Mouse (Mus musculus): Measurements from ENCODE around the gene Gnat2.
A peak's percentile ranks its signal among the peaks of the same experiment; 100 is the strongest.

Gene Gnat2

DNA sequence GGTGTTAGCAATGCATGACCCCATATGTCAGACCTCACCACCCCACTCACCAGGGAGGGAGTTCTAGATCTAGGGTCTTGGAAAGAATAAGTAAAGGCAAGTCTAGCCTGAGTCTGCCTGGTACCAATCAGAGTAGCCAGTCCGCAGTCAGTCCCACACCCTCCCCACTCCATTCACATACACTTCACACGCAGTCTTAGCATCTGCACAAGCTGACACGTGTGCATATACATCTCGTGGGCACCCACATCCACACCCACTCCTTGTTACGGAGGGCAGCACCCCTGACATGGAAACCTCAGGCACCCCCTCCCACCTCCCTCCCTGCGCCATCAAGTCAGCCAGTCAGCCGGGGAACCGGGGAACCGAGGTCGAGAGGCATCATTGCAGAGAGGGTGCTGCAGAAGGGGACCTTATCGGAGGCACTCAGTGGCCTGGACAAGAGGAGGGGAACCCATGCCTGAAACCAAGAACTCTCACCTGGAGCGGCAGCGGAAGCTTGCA, 7.8 kb upstream of the Gnat2 start:
- peak in 1 of 2 experiments; percentile 43 for DNase-seq (ENCODE audit: low spot score in 2 of 2)

GRCm38 (mm10) chr3:108085281-108085720, 7.3 kb upstream of the Gnat2 start:
- peak; percentile 91 to 94 for DNase-seq (ENCODE audit: low spot score in 2 of 2)

- DNase-seq (ENCODE audit: low spot score in 2 of 2): peak; percentile 79
Observed at GRCm38 (mm10) chr3:108085721-108086469, 6.7 kb upstream of the Gnat2 start.

GRCm38 (mm10) chr3:108086470-108086979, 6.1 kb upstream of the Gnat2 start, which contains the start of gene Ampd2:
Gene Ampd2 (minus strand): TSS chr3:108086651.
- peak; percentile 73 to 82 for DNase-seq (ENCODE audit: low spot score in 2 of 2)

DNA sequence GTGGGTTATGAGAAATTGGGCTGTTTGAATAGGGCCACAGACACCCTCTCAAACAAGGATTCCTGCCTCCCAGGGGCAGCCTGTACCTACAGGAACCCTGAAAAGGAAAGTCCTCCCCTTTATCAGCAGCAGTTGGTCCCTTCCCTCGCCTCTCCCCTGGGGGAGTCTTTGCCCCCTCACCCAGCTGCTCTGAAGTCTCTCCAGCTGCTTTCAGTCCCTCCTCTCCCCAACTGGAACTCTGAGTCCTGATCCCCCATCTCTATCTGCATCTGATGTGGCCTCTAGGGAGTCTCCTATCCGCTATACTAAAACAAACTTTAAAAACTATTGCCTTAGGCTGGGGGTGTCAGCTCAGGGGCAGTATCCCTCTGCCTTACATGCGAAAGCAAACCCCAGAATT, 5.3 kb upstream of the Gnat2 start:
- no peak for DNase-seq (ENCODE audit: low spot score in 2 of 2)

DNA sequence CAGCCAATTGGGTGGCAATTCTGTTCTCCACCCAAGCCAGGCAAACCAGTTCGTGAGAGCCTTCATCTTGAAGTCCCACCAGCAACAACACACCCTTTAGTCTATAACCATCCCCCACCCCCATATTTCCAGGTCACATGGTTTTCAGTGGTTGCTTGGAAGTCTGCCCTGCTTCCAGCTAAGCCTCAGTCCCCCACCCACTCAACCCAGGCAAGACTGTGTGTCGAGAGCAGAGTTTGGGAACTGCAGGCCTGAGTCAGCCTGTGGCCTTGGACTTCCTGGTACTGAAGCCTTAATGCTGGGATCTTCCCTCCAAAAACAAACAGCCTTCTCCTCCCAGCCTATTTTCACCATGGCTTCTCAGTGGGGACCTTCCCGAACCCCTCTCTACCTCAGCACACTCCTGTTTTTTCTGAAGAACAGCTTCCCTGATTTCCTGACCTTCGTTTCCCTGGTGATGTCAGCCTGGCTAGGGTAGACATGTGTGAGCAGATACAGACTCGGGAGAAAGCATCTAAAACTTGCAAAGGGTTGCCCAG, 3.7 kb upstream of the Gnat2 start:
- DNase-seq (ENCODE audit: low spot score in 2 of 2): no peak

DNA sequence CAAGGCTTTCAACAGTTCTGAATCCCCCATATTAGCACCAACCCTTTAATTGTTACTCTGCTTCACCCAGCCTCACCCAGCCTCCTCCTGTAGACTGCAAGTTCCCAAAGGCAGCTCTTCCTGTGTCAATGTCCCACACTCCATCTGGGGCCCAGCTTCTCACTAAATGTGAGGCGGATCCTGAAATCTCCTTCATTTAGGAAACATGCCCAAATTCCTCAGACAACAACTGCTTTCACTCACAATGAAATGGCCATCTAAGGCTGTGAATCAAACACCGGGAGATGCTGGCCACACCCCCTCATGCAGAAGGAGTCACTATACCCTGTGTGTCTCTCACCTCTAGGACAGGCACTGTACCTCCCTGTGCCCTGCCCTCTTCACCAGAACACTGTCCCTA, 2.7 kb upstream of the Gnat2 start:
- no peak for DNase-seq (ENCODE audit: low spot score in 2 of 2)

DNA sequence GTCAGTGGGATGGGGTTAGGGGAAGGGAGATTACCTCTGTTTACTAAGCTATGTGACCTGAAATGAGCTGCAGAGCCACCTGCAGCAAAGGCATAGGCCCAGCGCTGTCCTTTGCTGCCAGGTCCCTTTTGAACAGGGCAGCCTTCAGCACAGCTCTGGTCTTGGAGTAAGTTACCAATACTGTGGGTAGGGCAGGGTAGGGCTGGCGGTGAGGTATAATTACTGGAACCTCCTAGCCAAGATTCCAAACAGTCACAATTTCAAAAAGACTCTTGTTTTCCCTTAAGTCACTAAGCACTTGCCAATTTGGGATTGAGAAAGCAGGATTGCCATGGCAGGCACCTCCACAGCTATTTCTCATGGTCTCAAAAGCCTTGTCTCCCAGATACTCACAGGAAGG, 2.0 kb upstream of the Gnat2 start:
- DNase-seq (ENCODE audit: low spot score in 2 of 2): no peak

DNA sequence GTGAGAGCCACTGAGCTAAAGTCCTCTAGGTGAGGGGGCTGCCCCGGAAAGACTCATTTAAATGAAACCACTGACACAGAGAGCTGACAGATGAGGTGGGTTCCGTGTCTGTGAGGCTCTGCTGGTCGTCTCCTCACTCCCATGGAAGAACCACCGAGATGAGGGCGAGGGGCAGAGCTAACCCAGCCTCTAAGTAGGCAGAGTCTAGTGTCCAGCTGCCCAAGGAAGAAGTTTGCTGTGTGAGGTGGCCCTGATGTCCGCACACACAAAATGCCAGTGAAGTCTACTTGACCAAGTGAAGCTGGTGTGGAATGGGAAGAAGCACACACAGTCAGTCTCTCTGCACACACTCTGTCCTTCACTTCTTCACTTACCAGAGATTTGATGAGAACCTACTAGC, 559 bp upstream of the Gnat2 start:
- DNase-seq (ENCODE audit: low spot score in 2 of 2): no peak

- DNase-seq (ENCODE audit: low spot score in 2 of 2): no peak
Observed at GRCm38 (mm10) chr3:108093306-108093705, 717 bp downstream of the Gnat2 start.

DNA sequence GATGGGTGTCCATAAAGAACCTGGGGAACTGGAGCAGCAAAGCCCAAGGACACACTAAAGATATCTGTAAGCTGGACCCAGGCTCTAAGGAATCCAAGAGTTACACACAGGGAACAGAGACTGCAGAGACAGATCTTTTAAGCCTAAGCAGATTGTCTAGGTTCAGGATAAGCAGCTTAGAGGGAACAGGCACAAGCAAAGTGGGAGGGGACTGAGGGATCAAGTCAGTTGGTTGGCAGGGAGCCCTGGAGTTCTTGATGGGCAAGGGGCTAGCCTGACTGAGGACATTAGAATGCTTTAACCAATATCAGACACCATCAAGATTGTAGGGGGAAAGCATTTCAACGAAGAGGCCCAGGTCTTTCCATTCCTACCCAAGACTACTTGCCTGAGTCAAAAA, 1.6 kb downstream of the Gnat2 start:
- DNase-seq (ENCODE audit: low spot score in 2 of 2): no peak

- no peak for DNase-seq (ENCODE audit: low spot score in 2 of 2)
Observed at GRCm38 (mm10) chr3:108094976-108095760, 2.6 kb downstream of the Gnat2 start.

DNA sequence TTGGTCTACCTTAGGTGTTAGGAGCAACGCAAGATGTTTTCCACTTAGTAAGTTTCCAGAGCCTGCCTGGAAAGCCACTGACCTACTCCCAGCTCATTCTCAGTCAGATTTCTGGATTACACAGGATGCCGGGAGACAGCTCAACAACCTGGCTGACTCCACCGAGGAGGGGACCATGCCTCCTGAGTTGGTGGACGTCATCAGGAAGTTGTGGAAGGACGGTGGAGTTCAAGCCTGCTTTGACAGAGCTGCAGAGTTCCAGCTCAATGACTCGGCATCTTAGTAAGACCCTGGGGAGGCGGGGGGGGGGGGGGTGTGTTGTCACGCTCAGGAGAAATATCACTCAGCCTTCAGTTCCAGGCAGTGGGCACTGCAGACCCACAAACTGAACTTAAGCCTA, 3.6 kb downstream of the Gnat2 start:
- no peak for DNase-seq (ENCODE audit: low spot score in 2 of 2)

DNA sequence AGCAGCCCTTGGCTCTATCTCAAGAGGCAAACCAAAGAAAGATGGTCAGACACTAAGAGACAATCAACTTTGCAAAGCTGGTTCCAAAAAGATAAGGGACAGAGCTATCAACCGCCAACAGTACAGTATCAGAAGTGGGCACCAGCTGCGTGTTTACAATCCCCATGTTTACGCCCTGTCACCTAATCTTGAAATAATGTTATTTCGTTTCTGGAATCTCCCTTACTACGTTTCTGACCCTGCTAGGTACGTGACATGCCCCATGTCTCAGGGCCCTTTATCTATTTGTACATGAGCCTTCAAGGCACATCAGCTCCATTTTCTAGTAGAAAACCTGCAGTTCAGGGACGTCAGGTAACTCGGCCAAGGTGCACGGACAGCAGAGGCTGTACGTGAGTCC, 4.1 kb downstream of the Gnat2 start:
- no peak for DNase-seq (ENCODE audit: low spot score in 2 of 2)

GRCm38 (mm10) chr3:108097656-108098055, 5.1 kb downstream of the Gnat2 start:
- no peak for DNase-seq (ENCODE audit: low spot score in 2 of 2)

GRCm38 (mm10) chr3:108098316-108098715, 5.7 kb downstream of the Gnat2 start:
- no peak for DNase-seq (ENCODE audit: low spot score in 2 of 2)

DNA sequence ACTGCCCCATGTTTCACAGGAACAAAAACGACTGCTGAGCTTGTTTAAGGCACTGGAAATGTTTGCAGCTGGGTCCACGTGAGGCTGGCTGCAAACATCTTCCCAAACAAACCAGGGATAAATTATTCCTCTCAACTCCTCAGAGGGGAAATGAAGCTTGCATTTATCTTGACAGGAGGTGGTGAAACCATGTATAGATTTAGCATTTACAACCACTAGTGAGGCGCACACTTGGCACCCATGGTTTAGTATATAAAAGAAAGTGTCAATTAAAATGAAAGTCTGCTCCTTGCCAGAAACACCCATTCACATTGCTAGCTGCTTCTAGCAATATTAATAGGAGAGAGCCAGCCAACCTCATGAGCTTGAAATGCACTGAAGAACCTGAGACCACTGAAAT, 9.0 kb downstream of the Gnat2 start:
- DNase-seq (ENCODE audit: low spot score in 2 of 2): no peak

GRCm38 (mm10) chr3:108102075-108102474, 9.5 kb downstream of the Gnat2 start:
- DNase-seq (ENCODE audit: low spot score in 2 of 2): no peak

DNA sequence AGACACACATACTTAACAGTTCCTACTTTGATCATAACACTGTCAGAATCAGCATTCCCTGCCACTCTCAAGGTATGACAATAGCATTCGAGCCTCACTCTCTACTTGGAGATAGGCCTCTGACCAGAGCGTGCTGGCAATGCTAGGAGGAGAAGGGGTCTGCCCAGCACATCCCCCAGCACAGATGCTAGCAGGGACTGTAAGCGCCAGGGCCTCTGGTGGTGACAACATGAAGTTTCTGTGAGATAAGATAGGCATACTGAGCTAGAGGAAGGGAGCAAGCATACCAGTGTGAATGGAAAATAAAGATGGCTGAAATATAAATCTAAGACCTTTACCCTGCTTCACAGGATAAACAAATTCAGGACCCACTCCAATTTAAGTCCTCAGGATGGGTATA, 12.7 kb downstream of the Gnat2 start:
- DNase-seq (ENCODE audit: low spot score in 2 of 2): no peak

DNA sequence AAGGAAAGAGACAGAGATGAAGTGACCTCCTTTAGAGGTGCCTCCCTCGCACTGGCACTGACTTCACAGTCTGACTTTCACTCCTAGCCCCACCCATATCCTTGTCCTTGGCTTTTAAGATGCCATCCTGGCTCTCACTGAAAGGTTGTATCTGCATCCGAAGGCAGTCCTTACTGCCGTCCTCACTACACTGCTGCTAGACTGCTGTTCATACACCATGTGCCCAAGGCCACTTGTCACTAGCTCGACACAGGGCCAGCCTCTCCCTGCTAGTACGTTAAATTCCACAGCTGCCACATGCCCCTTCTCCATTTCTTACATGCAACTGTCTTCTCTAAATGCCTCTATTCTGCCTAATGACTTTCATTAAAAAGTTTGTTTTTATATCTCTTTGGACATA, 18.7 kb downstream of the Gnat2 start:
- DNase-seq (ENCODE audit: low spot score in 2 of 2): no peak

GRCm38 (mm10) chr3:108112246-108112645, 19.7 kb downstream of the Gnat2 start:
- DNase-seq (ENCODE audit: low spot score in 2 of 2): no peak

- no peak for DNase-seq (ENCODE audit: low spot score in 2 of 2)
Observed at GRCm38 (mm10) chr3:108112666-108113065, 20.1 kb downstream of the Gnat2 start.

Data from urinary bladder, postnatal 4 days (tissue).